Mouse (Mus musculus) A20 (cell line): ENCODE data around the gene Ids.
"Not testable (repeated sequence)": the region's sequence is repeated elsewhere in the genome, so short reads cannot be mapped to it uniquely, and the experiment has no call there.

Experiments used
- DNase-seq: peaks from one replicate; pipeline ENCODE4 v3.0.0-alpha.2; 2011; ENCODE audit warnings: low read depth, low spot score

Gene Ids

GRCm38 (mm10) chrX:70364661-70365613, at the start of gene Ids:
Ids (minus strand) TSS chrX:70365084.
- peak; percentile 89 for DNase-seq

- DNase-seq: not testable (repeated sequence)
Observed at GRCm38 (mm10) chrX:70392636-70393035, 27.8 kb upstream of the Ids start.

DNA sequence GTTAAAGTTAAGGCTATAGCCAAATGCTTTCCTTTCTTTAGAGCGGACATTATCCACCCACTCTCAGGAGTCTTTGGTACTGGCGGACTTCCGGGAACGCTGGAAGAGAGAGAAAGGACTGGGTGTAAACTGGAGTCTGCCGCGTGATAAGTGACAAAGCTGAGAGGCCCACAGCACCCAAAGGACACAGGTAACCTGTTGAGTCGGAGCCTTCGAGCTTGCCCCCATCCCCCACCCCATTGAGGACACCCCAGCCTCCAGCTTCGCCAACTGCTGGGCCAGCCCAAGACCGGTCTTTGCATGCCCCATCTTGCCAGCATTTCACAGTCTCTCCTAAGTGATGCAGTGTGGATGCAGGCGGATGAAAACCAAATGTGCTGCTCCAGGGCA, 21.1 kb upstream of the Ids start:
- DNase-seq: no peak

DNA sequence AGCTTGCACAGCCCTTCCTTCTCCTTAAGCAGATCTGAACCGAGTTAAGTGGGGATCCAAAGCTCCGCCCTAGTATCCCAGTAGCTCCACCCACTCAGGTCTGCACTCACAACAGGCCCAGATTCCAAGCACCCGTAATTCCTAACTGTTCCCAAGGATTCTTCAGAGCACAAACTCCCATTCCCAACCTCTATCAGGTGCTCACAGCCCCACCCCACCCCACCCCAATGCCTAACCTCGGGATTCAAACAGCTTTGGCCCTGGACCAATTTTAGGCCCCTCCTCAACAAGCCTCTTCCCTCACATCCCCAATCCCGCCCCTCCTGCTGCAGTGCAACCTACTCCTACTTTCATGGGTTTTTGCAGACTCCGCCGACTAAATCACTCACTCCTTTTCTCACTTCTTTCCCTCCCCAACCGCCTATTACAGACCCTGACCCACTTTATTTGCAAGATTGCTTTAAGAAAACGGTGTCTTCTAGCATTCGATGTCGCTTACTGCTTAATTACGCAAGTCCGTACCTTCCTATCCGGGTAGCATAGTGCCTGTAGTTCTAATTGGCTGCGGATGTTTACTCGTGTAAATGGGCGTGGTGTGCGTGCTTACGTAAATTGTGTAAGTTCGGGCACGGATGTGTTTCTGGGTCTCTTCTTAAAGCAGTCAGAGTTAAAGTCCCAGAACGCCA, 20.5 kb upstream of the Ids start, which contains the start of gene 1110012L19Rik:
Gene 1110012L19Rik, plus strand, starts transcription at position 602 of the 686 bp plus-strand sequence.
- peak; percentile 86 for DNase-seq

DNA sequence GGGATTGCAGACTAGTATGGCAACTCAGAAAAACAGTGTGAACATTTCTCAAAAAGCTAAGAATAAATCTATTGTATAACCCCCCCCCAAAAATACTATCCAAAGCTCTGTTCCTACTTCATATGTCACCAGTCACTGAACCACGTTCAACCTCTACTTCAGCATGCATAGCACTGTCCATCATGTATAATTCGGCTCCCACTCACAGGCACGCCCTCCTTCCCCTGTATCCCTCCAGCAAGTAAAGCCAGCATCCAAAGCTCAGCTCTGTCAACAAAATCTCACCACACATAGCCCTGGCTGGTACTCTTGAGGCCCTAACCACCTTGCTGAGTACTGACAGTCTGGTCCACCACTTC, 20.0 kb upstream of the Ids start:
- DNase-seq: no peak

- not testable (repeated sequence) for DNase-seq
Observed at GRCm38 (mm10) chrX:70374469-70375110, 9.7 kb upstream of the Ids start.

- not testable (repeated sequence) for DNase-seq
Observed at GRCm38 (mm10) chrX:70369758-70370157, 4.9 kb upstream of the Ids start.

- DNase-seq: no peak
Observed at GRCm38 (mm10) chrX:70364202-70364601, 682 bp downstream of the Ids start.

DNA sequence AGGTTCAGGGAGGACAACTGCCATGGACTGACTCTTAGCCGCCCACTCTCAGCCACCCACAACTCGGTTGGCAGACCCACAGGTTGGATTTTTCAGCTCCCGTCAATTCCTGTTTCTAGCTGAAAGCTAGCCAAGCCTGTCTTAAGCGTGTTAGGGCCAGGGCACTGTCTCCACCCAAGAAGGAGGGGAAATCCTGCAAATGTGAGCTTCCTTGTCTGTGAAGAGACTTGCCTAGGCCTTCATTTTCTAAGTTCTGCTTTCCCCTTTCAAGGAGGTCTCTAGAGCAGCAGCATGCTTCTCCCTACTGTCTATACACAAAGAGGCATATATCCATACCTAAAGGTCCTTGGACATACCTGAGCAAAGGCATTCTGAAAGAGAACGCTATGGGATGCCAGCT, 1.4 kb downstream of the Ids start:
- peak; percentile 13 for DNase-seq

- no peak for DNase-seq
Observed at GRCm38 (mm10) chrX:70362985-70363384, 1.9 kb downstream of the Ids start.

DNA sequence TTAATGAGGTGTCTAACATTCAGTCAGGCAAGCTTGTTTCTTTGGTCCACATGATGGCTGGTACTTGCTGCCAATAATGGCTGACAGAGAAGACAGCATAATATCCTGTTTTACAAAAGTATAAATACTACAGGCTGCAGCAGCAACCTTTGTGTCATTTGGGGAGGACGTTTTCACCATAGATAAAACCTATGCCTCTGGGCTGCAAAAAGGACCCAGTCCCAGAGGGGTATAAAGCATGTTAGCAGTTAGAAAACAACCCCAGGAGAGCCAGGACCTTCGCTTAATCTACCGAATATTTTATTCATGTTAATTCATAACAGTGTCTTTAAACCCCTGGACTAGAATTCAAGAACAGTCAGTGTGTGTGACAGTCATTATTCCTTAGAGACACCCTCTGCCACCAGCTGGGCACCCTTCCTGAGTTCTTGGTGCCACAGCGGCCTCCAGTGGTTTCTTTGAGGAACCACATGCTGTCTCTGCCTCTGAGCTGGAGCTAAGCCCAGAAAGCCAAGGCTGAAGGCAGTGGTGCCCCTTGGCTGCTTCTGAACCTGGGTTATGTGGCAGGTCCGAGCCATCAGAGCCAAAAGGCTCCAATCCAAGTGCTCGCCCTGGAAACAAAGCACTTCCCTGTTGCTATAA, 34.6 kb downstream of the Ids start:
- peak; percentile 43 for DNase-seq

GRCm38 (mm10) chrX:70328530-70329143, 36.2 kb downstream of the Ids start:
- DNase-seq: no peak

GRCm38 (mm10) chrX:70327656-70328055, 37.2 kb downstream of the Ids start:
- DNase-seq: no peak

DNA sequence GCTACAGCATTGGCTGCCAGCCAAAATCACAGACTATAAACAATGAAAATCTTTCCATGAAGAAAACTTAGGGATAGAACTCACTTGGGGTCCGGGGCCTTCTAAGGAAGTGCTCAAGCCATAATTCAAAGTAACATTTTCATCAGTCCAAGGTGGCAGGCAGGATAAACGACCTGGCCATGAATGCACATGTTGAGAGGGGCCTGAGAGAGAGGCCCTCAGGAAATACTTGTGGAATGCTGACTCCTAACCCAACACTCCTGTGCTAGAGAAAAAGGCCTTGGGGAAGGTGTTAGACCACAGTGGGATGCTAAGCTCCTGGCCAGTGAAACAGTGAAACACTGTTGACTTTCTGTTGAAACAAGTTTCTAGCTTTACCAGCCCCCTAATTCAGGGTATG, 45.6 kb downstream of the Ids start:
- DNase-seq: no peak

DNA sequence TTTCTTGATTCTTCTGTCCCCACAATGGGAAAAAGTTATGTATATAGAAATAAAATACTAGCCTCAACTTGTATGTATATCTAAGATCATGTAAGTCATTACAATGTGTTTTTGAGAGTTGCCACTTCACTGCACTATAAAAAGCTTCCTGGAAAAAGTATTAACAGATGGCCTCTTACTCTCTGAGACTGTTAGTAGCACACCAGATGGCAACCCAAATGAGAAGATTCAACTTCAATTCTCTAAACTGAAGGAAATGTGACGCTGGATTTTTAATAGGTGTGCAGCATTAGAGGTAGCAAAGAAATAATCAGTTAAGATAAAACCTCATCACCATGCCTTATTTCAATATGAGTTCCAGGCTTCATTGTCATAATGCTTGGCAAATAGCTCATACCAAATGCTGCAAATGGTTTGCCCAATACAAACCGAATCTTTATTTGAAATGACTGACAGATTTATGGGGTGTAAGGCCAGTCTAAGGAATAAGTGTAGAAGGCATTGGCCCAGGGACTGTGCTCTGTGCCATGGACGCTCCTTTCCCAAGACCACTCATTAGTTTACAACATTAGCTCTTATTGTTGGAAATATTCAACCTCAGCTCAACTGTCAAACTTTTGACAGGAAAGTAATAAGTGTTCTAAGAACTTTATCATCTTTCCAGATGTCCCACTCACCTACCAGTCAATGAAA, 49.8 kb downstream of the Ids start:
- DNase-seq: no peak
